Mouse (Mus musculus): ENCODE measurements at regions not wholly inside any gene's neighbourhood (a gene's known extent, or its start where the extent isn't known, plus 50 kb on each side); places are given as distances from the start of the nearest gene placed in this dataset.

- Histone ChIP-seq H3K4me2 (no peak overlapping the region), H3K27ac (no peak overlapping the region), H3K36me3 (replicated peaks) (no peaks in the 10 kb centered on the region), H3K4me1 (peaks cover 15% of the 10 kb centered on the region), H3K9me3 (no peaks in the 10 kb centered on the region), H3K27me3 (no peaks in the 10 kb centered on the region), H3K9ac (no peak overlapping the region), H3K4me3 (replicated peaks) (no peak overlapping the region)
- ATAC-seq (ENCODE audit: low FRiP score), result no peak
- 86% methylated on average over 4 of the region's 4 CpGs for WGBS
Observed at GRCm38 (mm10) chr1:73309556-73309955, 293.8 kb upstream of the Tnp1 start.

- no peaks in the 10 kb centered on the region for H3K9me3 ChIP-seq
- no peak overlapping the region for H3K27ac ChIP-seq
- 94% methylated on average over 4 of the region's 4 CpGs for WGBS
- no peaks in the 10 kb centered on the region for H3K36me3 ChIP-seq (replicated peaks)
- no peaks in the 10 kb centered on the region for H3K27me3 ChIP-seq
- ATAC-seq (ENCODE audit: low FRiP score), result no peak
- H3K4me3 ChIP-seq (replicated peaks), result no peak overlapping the region
- no peak overlapping the region for H3K9ac ChIP-seq
- H3K4me1 ChIP-seq, result peaks cover 15% of the 10 kb centered on the region
- no peak overlapping the region for H3K4me2 ChIP-seq
Observed at GRCm38 (mm10) chr1:73308420-73308819, 292.7 kb upstream of the Tnp1 start.

GRCm38 (mm10) chr1:73307194-73307593, 291.5 kb upstream of the Tnp1 start:
- Histone ChIP-seq H3K4me3 (replicated peaks) (no peak overlapping the region), H3K9me3 (no peaks in the 10 kb centered on the region), H3K27ac (no peak overlapping the region), H3K36me3 (replicated peaks) (no peaks in the 10 kb centered on the region), H3K4me1 (peaks cover 3% of the 10 kb centered on the region; the same call in 1 of the 2 replicates), H3K27me3 (no peaks in the 10 kb centered on the region), H3K4me2 (no peak overlapping the region), H3K9ac (no peak overlapping the region)
- 19% methylated on average over 3 of the region's 3 CpGs for WGBS
- no peak for ATAC-seq (ENCODE audit: low FRiP score)

GRCm38 (mm10) chr1:73299978-73300688, 284.4 kb upstream of the Tnp1 start:
- Histone ChIP-seq H3K4me1 (no peaks in the 10 kb centered on the region), H3K27ac (no peak overlapping the region), H3K27me3 (no peaks in the 10 kb centered on the region), H3K36me3 (replicated peaks) (no peaks in the 10 kb centered on the region), H3K9me3 (no peaks in the 10 kb centered on the region), H3K4me2 (no peak overlapping the region), H3K9ac (no peak overlapping the region), H3K4me3 (replicated peaks) (no peak overlapping the region)
- 66% methylated on average over 4 of the region's 4 CpGs for WGBS
- ATAC-seq (ENCODE audit: low FRiP score), result no peak

GRCm38 (mm10) chr1:73285342-73285741, 269.6 kb upstream of the Tnp1 start:
- no peak overlapping the region for H3K4me3 ChIP-seq (replicated peaks)
- no peak for ATAC-seq (ENCODE audit: low FRiP score)
- peaks cover 8% of the 10 kb centered on the region; the same call in 1 of the 2 replicates for H3K9me3 ChIP-seq
- no peak overlapping the region for H3K4me2 ChIP-seq
- H3K4me1 ChIP-seq, result no peaks in the 10 kb centered on the region
- no peaks in the 10 kb centered on the region for H3K27me3 ChIP-seq
- no peak overlapping the region for H3K27ac ChIP-seq
- no peak overlapping the region for H3K9ac ChIP-seq
- 87% methylated on average over 2 of the region's 2 CpGs for WGBS
- no peaks in the 10 kb centered on the region for H3K36me3 ChIP-seq (replicated peaks)

- Histone ChIP-seq H3K36me3 (replicated peaks) (no peaks in the 10 kb centered on the region), H3K4me1 (peaks cover 10% of the 10 kb centered on the region), H3K27me3 (no peaks in the 10 kb centered on the region), H3K4me2 (no peak overlapping the region), H3K9ac (no peak overlapping the region), H3K9me3 (no peaks in the 10 kb centered on the region), H3K27ac (no peak overlapping the region), H3K4me3 (replicated peaks) (no peak overlapping the region)
- 39% methylated on average over 2 of the region's 2 CpGs for WGBS
- no peak for ATAC-seq (ENCODE audit: low FRiP score)
Observed at GRCm38 (mm10) chr1:73274480-73274879, 258.8 kb upstream of the Tnp1 start.

- no peak overlapping the region for H3K4me2 ChIP-seq
- H3K27me3 ChIP-seq, result no peaks in the 10 kb centered on the region
- H3K4me3 ChIP-seq (replicated peaks), result no peak overlapping the region
- H3K9me3 ChIP-seq, result no peaks in the 10 kb centered on the region
- peaks cover 10% of the 10 kb centered on the region for H3K4me1 ChIP-seq
- peak; percentile 90 for ATAC-seq (ENCODE audit: low FRiP score)
- H3K36me3 ChIP-seq (replicated peaks), result no peaks in the 10 kb centered on the region
- H3K27ac ChIP-seq, result peak overlapping the region; percentile 50
- H3K9ac ChIP-seq, result no peak overlapping the region
- 26% methylated on average over 6 of the region's 6 CpGs for WGBS
Observed at GRCm38 (mm10) chr1:73270787-73271391, 255.2 kb upstream of the Tnp1 start.

GRCm38 (mm10) chr1:73269051-73269755, 253.5 kb upstream of the Tnp1 start:
- Histone ChIP-seq H3K27me3 (no peaks in the 10 kb centered on the region), H3K36me3 (replicated peaks) (no peaks in the 10 kb centered on the region), H3K27ac (no peak overlapping the region), H3K9ac (no peak overlapping the region), H3K4me3 (replicated peaks) (no peak overlapping the region), H3K9me3 (no peaks in the 10 kb centered on the region), H3K4me2 (no peak overlapping the region), H3K4me1 (peaks cover 10% of the 10 kb centered on the region)
- no peak for ATAC-seq (ENCODE audit: low FRiP score)
- 88% methylated on average over 7 of the region's 7 CpGs for WGBS

GRCm38 (mm10) chr1:73265009-73265408, 249.3 kb upstream of the Tnp1 start:
- no peaks in the 10 kb centered on the region for H3K36me3 ChIP-seq (replicated peaks)
- no peak overlapping the region for H3K27ac ChIP-seq
- 56% methylated on average over 4 of the region's 4 CpGs for WGBS
- no peaks in the 10 kb centered on the region for H3K9me3 ChIP-seq
- H3K4me2 ChIP-seq, result no peak overlapping the region
- no peaks in the 10 kb centered on the region for H3K27me3 ChIP-seq
- no peak overlapping the region for H3K4me3 ChIP-seq (replicated peaks)
- no peak overlapping the region for H3K9ac ChIP-seq
- H3K4me1 ChIP-seq, result no peaks in the 10 kb centered on the region
- ATAC-seq (ENCODE audit: low FRiP score), result no peak

GRCm38 (mm10) chr1:73264245-73264644, 248.5 kb upstream of the Tnp1 start:
- Histone ChIP-seq H3K4me2 (no peak overlapping the region), H3K4me1 (no peaks in the 10 kb centered on the region), H3K9ac (no peak overlapping the region), H3K36me3 (replicated peaks) (no peaks in the 10 kb centered on the region), H3K27ac (no peak overlapping the region), H3K27me3 (no peaks in the 10 kb centered on the region), H3K9me3 (no peaks in the 10 kb centered on the region), H3K4me3 (replicated peaks) (no peak overlapping the region)
- WGBS, result 74% methylated on average over 7 of the region's 7 CpGs
- ATAC-seq (ENCODE audit: low FRiP score), result no peak

- Histone ChIP-seq H3K27me3 (no peaks in the 10 kb centered on the region), H3K4me3 (replicated peaks) (no peak overlapping the region), H3K9me3 (no peaks in the 10 kb centered on the region), H3K27ac (no peak overlapping the region), H3K4me1 (no peaks in the 10 kb centered on the region), H3K4me2 (no peak overlapping the region), H3K9ac (no peak overlapping the region), H3K36me3 (replicated peaks) (no peaks in the 10 kb centered on the region)
- ATAC-seq (ENCODE audit: low FRiP score), result no peak
- 84% methylated on average over 5 of the region's 5 CpGs for WGBS
Observed at GRCm38 (mm10) chr1:73259525-73260098, 243.9 kb upstream of the Tnp1 start.

GRCm38 (mm10) chr1:73257263-73257662, 241.6 kb upstream of the Tnp1 start:
- H3K36me3 ChIP-seq (replicated peaks), result no peaks in the 10 kb centered on the region
- H3K27me3 ChIP-seq, result no peaks in the 10 kb centered on the region
- no peak overlapping the region for H3K4me2 ChIP-seq
- no peak overlapping the region for H3K4me3 ChIP-seq (replicated peaks)
- H3K9ac ChIP-seq, result no peak overlapping the region
- ATAC-seq (ENCODE audit: low FRiP score), result no peak
- H3K4me1 ChIP-seq, result no peaks in the 10 kb centered on the region
- no peaks in the 10 kb centered on the region for H3K9me3 ChIP-seq
- 86% methylated on average over 2 of the region's 2 CpGs for WGBS
- no peak overlapping the region for H3K27ac ChIP-seq
